Mouse (Mus musculus) lung, postnatal 0 days (tissue): ENCODE results near the gene Mef2a. TPM values are rescaled to one million over a fixed set of nuclear protein-coding genes. Genes with fewer than 3 reads are reported as not detected.

Source experiments
- ATAC-seq: fragments of 200-750 bp; cut with Nextera tagmentation; 2 replicates; pipeline ENCODE4 v1.8.0; 2017; ENCODE audit warnings: moderate library complexity
- DNase-seq: peaks from one replicate; pipeline ENCODE4 v3.0.0-alpha.2; 2016; ENCODE audit warnings: low spot score
- H3K27ac ChIP-seq: fragments of 300-500 bp; sonication (generic); 2 replicates; pipeline ENCODE4 v1.5.1; 2014; ENCODE audit warnings: antibody characterized with exemption, mild to moderate bottlenecking, low read length, mixed read lengths
- H3K27me3 ChIP-seq: fragments of 300-500 bp; sonication (generic); replicated peaks from 2 replicates; pipeline ENCODE4 v1.6.1; 2014; ENCODE audit warnings: low read length, mixed read lengths; ENCODE audit not compliant: insufficient read depth
- H3K36me3 ChIP-seq: fragments of 300-500 bp; sonication (generic); 2 replicates; pipeline ENCODE4 v1.6.1; 2014; ENCODE audit warnings: low read length, mixed read lengths; ENCODE audit not compliant: insufficient read depth
- H3K4me1 ChIP-seq: fragments of 300-500 bp; sonication (generic); 2 replicates; pipeline ENCODE4 v1.6.1; 2014; ENCODE audit warnings: antibody characterized with exemption, low read depth, low read length, mixed read lengths; ENCODE audit not compliant: insufficient read depth
- H3K4me2 ChIP-seq: fragments of 300-500 bp; sonication (generic); replicated peaks from 2 replicates; pipeline ENCODE4 v1.6.1; 2014; ENCODE audit warnings: low read depth, mild to moderate bottlenecking, low read length, moderate library complexity, mixed read lengths
- H3K4me3 ChIP-seq: fragments of 300-500 bp; sonication (generic); 2 replicates; pipeline ENCODE4 v1.5.1; 2014; ENCODE audit warnings: low read depth, low read length
- H3K9ac ChIP-seq: fragments of 300-500 bp; sonication (generic); replicated peaks from 2 replicates; pipeline ENCODE4 v1.6.1; 2014; ENCODE audit warnings: low read depth, mild to moderate bottlenecking
- H3K9me3 ChIP-seq: fragments of 300-500 bp; sonication (generic); 2 replicates; pipeline ENCODE4 v1.6.1; 2016; ENCODE audit warnings: low read length, mixed read lengths
- CTCF ChIP-seq: IDR thresholded peaks from 2 replicates; pipeline ENCODE4 v1.5.1; 2016; ENCODE audit warnings: antibody characterized with exemption, mild to moderate bottlenecking
- EP300 ChIP-seq: IDR thresholded peaks from 2 replicates; pipeline ENCODE4 v1.6.1; 2016; ENCODE audit warnings: antibody characterized with exemption, mild to moderate bottlenecking, control low read depth
- WGBS: fragments of 180-500 bp; shearing (Covaris S2); extraction: QIAGEN DNeasy Blood & Tissue Kit; methylation state at CpG from one replicate; pipeline ENCODE4 v1.1.7; 2014; 5-methylcytosine and 5-hydroxymethylcytosine counted together
- polyA plus RNA-seq: library from polyadenylated mRNA; unstranded; fragments of >200 nt; fragmentation: Nextera tagmentation; extraction: Ambion mirVana; gene quantifications from 2 replicates; pipeline ENCODE4 v1.2.1, GENCODE M21; 2015

Gene Mef2a
- polyA plus RNA-seq, 1 experiment from 2014 or later = 59.4 TPM

DNA sequence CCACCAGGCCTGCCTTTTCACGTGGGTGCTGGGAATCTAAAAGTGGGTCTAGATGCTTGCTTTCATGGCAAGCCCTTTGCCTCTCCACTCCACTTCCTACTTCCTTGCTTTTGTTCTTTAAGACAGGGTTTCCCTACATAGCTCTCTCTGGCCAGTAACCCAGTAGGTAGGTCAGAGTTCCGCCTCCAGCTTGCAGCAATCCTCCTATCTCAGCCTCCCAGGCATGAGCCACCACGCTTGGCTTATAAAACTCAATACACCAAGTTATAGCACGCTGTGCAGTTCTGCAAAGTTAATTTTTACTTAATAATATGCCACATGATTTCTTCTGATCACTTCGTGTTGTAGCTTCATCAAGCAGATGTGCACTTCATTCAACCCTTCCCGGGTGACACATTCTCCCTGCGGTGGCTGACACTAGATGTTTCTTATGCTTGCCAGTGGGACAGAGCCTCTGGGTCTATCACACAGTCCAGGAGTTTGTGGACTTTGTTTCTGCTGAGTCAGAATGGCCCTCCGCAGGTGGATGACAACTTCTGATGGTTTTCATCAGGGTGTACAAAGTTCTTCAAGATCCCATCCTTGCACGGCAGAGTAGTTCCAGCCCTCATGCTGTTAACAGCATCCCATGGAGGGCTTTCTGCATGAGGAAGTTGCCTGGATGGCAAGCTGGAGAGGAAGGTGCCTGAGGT is 166.8 kb downstream of the Mef2a start:
- no peaks in the 10 kb centered on the region for H3K27me3 ChIP-seq
- DNase-seq (no peak), ATAC-seq (no peak)
- no peaks in the 10 kb centered on the region for H3K36me3 ChIP-seq
- H3K9ac ChIP-seq = no peak overlapping the region
- no peaks in the 10 kb centered on the region for H3K9me3 ChIP-seq
- no peaks in the 10 kb centered on the region for H3K4me1 ChIP-seq
- 89% methylated on average over 9 of the region's 9 CpGs for WGBS
- no peak for TF ChIP-seq EP300
- no peak for TF ChIP-seq CTCF
- H3K27ac ChIP-seq = no peak overlapping the region
- no peak overlapping the region for H3K4me2 ChIP-seq
- no peak overlapping the region for H3K4me3 ChIP-seq

DNA sequence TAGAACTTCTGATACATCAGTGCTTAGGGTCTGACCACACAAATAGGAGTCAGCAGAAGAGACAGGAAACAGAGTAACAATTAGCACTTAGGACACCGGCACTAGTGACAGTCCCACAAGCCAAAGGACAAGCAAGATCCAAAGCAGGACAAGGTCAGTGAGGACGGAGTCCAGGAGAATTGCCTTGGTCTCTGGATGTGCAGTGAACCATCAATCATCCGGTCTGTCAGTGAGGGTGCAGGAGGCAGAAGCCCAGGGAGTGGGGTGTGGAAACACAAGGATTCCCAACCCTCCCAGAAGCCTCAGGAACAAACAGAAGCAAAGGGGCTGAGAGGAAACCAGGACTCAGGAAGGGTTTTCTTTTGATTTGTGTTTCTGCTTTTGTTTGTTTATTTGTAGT is 169.0 kb downstream of the Mef2a start:
- H3K27ac ChIP-seq = no peak overlapping the region
- H3K4me2 ChIP-seq = no peak overlapping the region
- TF ChIP-seq CTCF = no peak
- DNase-seq (no peak), ATAC-seq (no peak)
- WGBS = 64% methylated on average over 3 of the region's 3 CpGs
- H3K36me3 ChIP-seq = no peaks in the 10 kb centered on the region
- H3K4me3 ChIP-seq = no peak overlapping the region
- no peak overlapping the region for H3K9ac ChIP-seq
- H3K9me3 ChIP-seq = no peaks in the 10 kb centered on the region
- no peaks in the 10 kb centered on the region for H3K27me3 ChIP-seq
- H3K4me1 ChIP-seq = no peaks in the 10 kb centered on the region

DNA sequence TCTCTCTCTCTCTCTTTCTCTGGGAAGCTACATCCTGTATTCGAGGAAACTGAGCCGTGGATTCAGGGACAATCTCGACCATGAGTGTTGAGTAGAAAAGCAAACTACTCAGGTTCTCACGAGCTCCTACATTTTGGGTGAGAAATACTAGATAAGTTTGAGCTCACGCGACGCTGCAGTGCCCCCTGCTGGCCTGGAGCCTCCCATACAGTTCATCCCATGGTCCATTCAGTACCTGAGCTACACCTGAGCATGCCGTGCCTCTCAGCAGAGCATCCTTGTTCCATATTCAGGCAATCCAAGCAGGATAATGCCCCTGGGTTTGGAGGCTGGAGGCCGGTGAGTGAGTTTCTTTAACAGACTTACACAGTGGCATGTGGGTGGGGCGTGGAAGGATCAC is 173.2 kb downstream of the Mef2a start:
- Histone ChIP-seq H3K27ac (no peak overlapping the region), H3K4me3 (no peak overlapping the region), H3K9ac (no peak overlapping the region), H3K4me2 (no peak overlapping the region), H3K9me3 (no peaks in the 10 kb centered on the region), H3K36me3 (no peaks in the 10 kb centered on the region), H3K27me3 (no peaks in the 10 kb centered on the region), H3K4me1 (no peaks in the 10 kb centered on the region)
- TF ChIP-seq CTCF (peak; percentile 91), EP300 (no peak)
- DNase-seq (peak; percentile 74), ATAC-seq (peak; percentile 30; the same call in 1 of the 2 replicates)
- WGBS = 14% methylated on average over 10 of the region's 10 CpGs

GRCm38 (mm10) chr7:67183786-67184185 is 188.9 kb downstream of the Mef2a start:
- no peaks in the 10 kb centered on the region for H3K27me3 ChIP-seq
- no peaks in the 10 kb centered on the region for H3K9me3 ChIP-seq
- ATAC-seq (no peak), DNase-seq (no peak)
- no peak for TF ChIP-seq EP300
- no peak for TF ChIP-seq CTCF
- 22% methylated on average over 4 of the region's 4 CpGs for WGBS
- no peak overlapping the region for H3K27ac ChIP-seq
- no peaks in the 10 kb centered on the region for H3K36me3 ChIP-seq
- H3K4me1 ChIP-seq = no peaks in the 10 kb centered on the region
- no peak overlapping the region for H3K9ac ChIP-seq
- no peak overlapping the region for H3K4me3 ChIP-seq
- no peak overlapping the region for H3K4me2 ChIP-seq

Other genes starting within 250 kb of the Mef2a start
- 8.4 and 10.8 TPM in 2 replicates for gene Lysmd4, start 150.3 kb downstream of the Mef2a start, polyA plus RNA-seq